Mouse (Mus musculus) CH12.LX (cell line): ENCODE results near the gene Rab5b.

Experiments used
- CHD1 ChIP-seq: IDR thresholded peaks from 2 replicates; pipeline ENCODE4 v1.6.1; 2012; ENCODE audit warnings: low read depth, low read length, improper control_type of control experiment, inconsistent platforms
- CHD2 ChIP-seq: IDR thresholded peaks from 2 replicates; pipeline ENCODE4 v1.6.1; 2011; ENCODE audit warnings: low read length, improper control_type of control experiment
- CTCF ChIP-seq, 2 experiments: IDR thresholded peaks in 1 of 2; conservative IDR thresholded peaks in 1 of 2; 2 replicates each; pipeline ENCODE4 v1.5.1; 2011 to 2012; ENCODE audit warnings: low read depth in 2 of 2, low read length in 2 of 2, improper control_type of control experiment in 1 of 2, inconsistent platforms in 1 of 2, mild to moderate bottlenecking in 1 of 2, moderate library complexity in 1 of 2
- ELF1 ChIP-seq: IDR thresholded peaks from 2 replicates; pipeline ENCODE4 v1.6.1; 2014; ENCODE audit warnings: low read depth, mild to moderate bottlenecking, inconsistent platforms, low read length, improper control_type of control experiment
- HCFC1 ChIP-seq: IDR thresholded peaks from 2 replicates; pipeline ENCODE4 v1.6.1; 2012; ENCODE audit warnings: low read depth, mild to moderate bottlenecking, inconsistent platforms, low read length, improper control_type of control experiment
- JUND ChIP-seq: conservative IDR thresholded peaks from 2 replicates; pipeline ENCODE4 v1.6.1; 2011; ENCODE audit warnings: low read depth, low read length, improper control_type of control experiment
- KAT2A ChIP-seq: IDR thresholded peaks from 2 replicates; pipeline ENCODE4 v1.6.1; 2012; ENCODE audit warnings: low read length, improper control_type of control experiment, inconsistent platforms; ENCODE audit not compliant: insufficient replicate concordance
- MAFK ChIP-seq: IDR thresholded peaks from 2 replicates; pipeline ENCODE4 v1.6.1; 2011; ENCODE audit warnings: low read length, improper control_type of control experiment; ENCODE audit not compliant: insufficient replicate concordance
- MAZ ChIP-seq: IDR thresholded peaks from 2 replicates; pipeline ENCODE4 v1.6.1; 2012; ENCODE audit warnings: low read depth, mild to moderate bottlenecking, inconsistent platforms, low read length, improper control_type of control experiment, moderate library complexity
- PAX5 ChIP-seq: IDR thresholded peaks from 2 replicates; pipeline ENCODE4 v1.6.1; 2012; ENCODE audit warnings: low read length, inconsistent platforms, mixed read lengths
- POLR2A ChIP-seq: IDR thresholded peaks from 2 replicates; pipeline ENCODE4 v1.6.1; 2011; ENCODE audit warnings: low read depth, mild to moderate bottlenecking, improper control_type of control experiment, low read length
- ZKSCAN1 ChIP-seq: IDR thresholded peaks from 2 replicates; pipeline ENCODE4 v1.6.1; 2012; ENCODE audit warnings: low read depth, inconsistent platforms, low read length, improper control_type of control experiment, borderline replicate concordance
- ZNF384 ChIP-seq: IDR thresholded peaks from 2 replicates; pipeline ENCODE4 v1.6.1; 2012; ENCODE audit warnings: low read depth, low read length, improper control_type of control experiment, inconsistent platforms

- TF ChIP-seq MAZ (no peak), CTCF (conservative IDR thresholded peaks at IDR 0.05 in 1 of 2, IDR thresholded peaks at IDR 0.05 in 1 of 2; ENCODE audit: low read depth in 2 of 2, low read length in 2 of 2) (no peak), ELF1 (0 out of 2 replicates have a peak, but pooled peaks have one; percentile 14), ZKSCAN1 (no peak), ZNF384 (no peak), POLR2A (no peak), JUND (peak; percentile 65; the same call in 1 of the 2 replicates), KAT2A (no peak), CHD1 (no peak), MAFK (no peak; the same call in 1 of the 2 replicates), PAX5 (no peak), CHD2 (0 out of 2 replicates have a peak, but pooled peaks have one; percentile 11), HCFC1 (peak; percentile 21; the same call in 1 of the 2 replicates)
Measured at GRCm38 (mm10) chr10:128671148-128671547, 24.9 kb downstream of the Rab5b start.
